Mouse (Mus musculus) induced T-regulatory cell, adult 2 months (primary cell): Measurements from ENCODE around the gene Gm10964.
"Not testable (repeated sequence)": the region's sequence is repeated elsewhere in the genome, so short reads cannot be mapped to it uniquely, and the experiment has no call there.

Experiments used
- DNase-seq: peaks from one replicate; pipeline ENCODE4 v3.0.0-alpha.2; 2012; ENCODE audit warnings: low read depth

Gm10964 gene

DNA sequence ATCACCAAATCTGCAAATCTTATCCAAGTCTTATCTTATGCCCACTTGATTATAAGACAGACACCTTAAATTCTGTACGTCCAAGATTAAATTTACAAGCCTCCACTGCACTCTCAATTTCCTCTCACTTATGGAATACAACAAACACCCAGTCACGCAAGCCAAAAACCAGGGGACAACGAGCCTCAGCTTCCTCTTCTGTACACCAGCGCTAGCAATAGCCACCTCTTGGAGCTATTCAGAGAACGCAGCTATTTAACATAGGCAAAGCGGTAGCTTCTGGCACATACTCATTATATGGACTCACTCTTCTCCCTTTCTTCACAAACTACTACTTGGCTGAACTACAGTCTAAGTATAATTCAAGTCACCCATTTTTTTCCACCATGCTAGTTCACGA lies 40.0 kb downstream of the Gm10964 start:
- no peak for DNase-seq

GRCm38 (mm10) chr3:103780271-103780670 lies 41.1 kb downstream of the Gm10964 start:
- DNase-seq = peak; percentile 10

GRCm38 (mm10) chr3:103780777-103781176 lies 41.6 kb downstream of the Gm10964 start:
- DNase-seq = no peak

DNA sequence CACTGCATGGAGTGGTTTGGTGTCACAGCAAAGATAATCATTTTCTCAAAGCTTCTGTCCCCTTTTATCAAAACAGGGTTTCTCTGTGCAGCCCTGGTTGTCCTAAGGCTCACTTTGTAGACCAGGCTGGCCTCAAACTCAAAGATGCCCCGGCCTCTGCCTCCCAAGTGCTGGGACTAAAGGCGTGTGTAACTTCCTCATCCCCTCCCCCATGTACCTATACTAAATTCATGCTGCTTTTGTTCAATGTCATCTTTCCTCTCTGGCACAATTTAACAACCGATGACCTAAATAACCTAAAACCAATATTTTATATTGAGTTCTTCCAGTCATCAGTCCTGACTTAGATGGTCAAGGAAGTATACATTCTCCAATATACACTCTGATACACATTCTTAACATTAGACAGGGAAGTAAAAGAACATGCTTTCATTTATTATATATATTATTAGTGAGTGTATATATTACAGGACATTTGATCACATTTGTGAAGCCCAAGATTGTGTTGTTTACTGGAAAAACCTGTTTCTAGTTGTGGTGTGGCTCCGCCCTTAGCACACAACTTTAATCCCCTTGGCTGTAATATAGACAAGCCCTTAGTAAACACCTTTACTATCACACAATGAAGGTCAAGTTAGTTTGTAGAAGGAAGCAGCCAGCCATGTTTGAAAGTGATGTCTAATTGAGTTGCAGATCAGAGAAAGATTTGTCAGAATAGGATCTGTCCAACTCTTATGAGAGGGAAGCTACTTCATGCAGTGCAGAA lies 43.9 kb downstream of the Gm10964 start:
- no peak for DNase-seq

DNA sequence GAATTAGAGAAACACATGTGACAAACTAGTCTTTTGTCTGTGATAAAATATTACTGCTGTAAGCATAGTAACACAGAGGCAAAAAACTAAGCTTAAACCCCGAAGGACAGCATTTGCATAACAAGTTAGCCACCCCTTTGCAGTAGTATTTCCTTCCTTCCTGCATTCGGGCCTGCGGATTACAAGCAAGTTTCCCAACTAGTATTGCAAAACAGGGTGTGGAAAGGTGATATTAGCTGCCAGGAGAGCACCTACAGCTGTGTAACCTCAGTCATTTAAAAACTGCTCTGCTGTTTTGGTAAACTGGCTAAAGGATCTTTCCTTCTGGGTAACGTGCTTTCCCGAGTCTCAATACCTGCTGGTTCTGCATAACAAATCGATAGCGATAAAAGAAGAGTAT lies 48.1 kb downstream of the Gm10964 start:
- DNase-seq = no peak

GRCm38 (mm10) chr3:103789096-103789495 lies 49.9 kb downstream of the Gm10964 start:
- no peak for DNase-seq

GRCm38 (mm10) chr3:103789891-103790345 lies 50.8 kb downstream of the Gm10964 start:
- peak; percentile 86 for DNase-seq

DNA sequence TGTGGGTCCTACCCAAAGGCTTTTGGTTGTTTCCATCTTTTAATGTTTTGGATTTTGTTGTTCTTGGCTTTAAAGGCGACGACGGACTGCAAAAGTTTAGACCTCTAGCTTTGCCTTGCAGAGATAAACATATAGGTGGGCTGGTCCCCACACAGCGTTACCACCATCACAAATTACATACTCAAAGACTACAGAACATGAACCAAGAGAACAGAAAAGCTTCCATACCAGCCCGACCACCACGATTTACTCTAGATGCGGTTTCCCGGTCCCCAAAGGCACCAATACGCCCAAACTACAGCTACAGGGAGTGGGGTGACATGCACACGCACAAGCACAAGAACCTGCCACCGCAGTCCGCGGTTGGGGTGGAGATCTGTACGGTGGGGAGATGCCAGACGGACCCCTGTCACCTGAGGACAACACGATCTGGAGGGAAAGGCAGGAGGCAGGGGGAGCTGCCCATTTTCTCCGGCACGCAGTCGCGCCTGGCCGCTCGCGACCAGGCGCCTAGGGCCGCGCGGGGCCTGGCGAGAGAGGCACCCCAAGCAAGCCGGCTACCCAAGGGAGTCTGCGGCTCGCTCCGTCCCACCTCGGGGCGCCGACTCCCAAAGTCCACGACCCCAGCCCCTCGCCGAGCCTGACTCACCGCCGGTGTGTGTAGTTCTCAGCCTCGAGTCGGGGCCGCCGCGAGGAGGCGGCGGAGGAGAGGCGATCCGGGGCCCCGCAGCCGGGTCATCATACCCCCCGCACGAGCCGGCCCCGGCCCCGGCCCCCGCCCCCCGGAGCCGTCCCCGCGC lies 51.4 kb downstream of the Gm10964 start:
- no peak for DNase-seq

DNA sequence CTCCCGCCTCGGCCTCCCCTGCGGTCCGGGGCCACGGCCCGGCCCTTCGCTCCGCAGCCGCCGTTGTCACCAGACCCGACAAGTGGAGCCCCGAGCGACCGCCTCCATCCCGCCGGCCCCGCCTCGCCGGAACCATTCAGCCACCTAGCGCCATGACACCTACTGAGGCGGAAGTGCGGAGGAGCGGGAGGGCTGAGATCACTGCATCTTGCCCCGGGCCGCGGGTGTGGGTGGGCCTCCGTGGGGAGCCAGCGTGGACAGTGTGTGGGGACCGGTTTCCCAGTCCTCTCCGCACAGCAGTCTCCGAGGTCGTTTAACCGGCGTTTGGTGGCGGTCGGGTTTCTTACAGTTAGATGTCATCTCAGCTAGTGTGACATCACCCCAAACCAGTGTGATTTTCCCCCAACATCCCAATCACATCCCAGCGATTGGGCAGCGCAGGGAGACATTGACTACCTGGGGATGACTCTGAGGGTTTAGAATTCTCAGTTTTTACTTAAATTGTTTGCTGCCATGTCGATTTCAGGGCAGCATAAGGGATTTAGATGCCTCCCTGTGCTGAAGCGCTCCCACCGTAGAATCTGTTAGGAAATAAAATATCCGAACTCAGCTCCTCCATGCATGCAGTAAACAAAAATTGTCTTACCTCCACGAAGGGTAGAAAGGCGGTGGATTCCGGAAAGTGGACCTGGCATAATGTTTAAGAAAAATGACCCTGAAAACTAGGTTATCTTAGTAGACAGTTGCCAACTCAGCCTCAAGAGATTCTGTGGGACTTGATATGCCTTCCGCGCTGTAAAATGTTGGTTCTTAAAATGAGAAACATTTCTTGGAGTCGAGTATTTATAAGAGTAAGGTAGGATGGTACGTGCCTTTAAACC lies 52.3 kb downstream of the Gm10964 start, which contains the start of gene Hipk1:
Gene Hipk1 (minus strand): TSS at position 334 of the 881 bp plus-strand sequence.
- DNase-seq = peak; percentile 96

GRCm38 (mm10) chr3:103792111-103792406 lies 52.9 kb downstream of the Gm10964 start:
- not testable (repeated sequence) for DNase-seq

- no peak for DNase-seq
Observed at GRCm38 (mm10) chr3:103792566-103792965, 53.4 kb downstream of the Gm10964 start.
